Mouse (Mus musculus) liver, embryonic 15.5 days (tissue): ENCODE data around the gene Cfap99. TPM values are rescaled to one million over a fixed set of nuclear protein-coding genes. Genes with fewer than 3 reads are reported as not detected.

Source experiments
- ATAC-seq: fragments of 200-750 bp; cut with Nextera tagmentation; 2 replicates; pipeline ENCODE4 v1.8.0; 2017; ENCODE audit warnings: moderate number of reproducible peaks, mild to moderate bottlenecking, moderate library complexity; ENCODE audit not compliant: insufficient read depth
- H3K27ac ChIP-seq: fragments of 300-500 bp; sonication (generic); replicated peaks from 2 replicates; pipeline ENCODE4 v1.5.1; 2015; ENCODE audit warnings: mild to moderate bottlenecking, inconsistent platforms
- H3K27me3 ChIP-seq: fragments of 300-500 bp; sonication (generic); 2 replicates; pipeline ENCODE4 v1.6.1; 2015; ENCODE audit warnings: mild to moderate bottlenecking, inconsistent platforms
- H3K36me3 ChIP-seq: fragments of 300-500 bp; sonication (generic); replicated peaks from 2 replicates; pipeline ENCODE4 v1.6.1; 2015; ENCODE audit warnings: moderate library complexity, mild to moderate bottlenecking, inconsistent platforms
- H3K4me1 ChIP-seq: fragments of 300-500 bp; sonication (generic); replicated peaks from 2 replicates; pipeline ENCODE4 v1.6.1; 2015; ENCODE audit warnings: inconsistent platforms
- H3K4me2 ChIP-seq: fragments of 300-500 bp; sonication (generic); 2 replicates; pipeline ENCODE4 v1.6.1; 2015; ENCODE audit warnings: moderate library complexity, mild to moderate bottlenecking, inconsistent platforms
- H3K4me3 ChIP-seq: fragments of 300-500 bp; sonication (generic); replicated peaks from 2 replicates; pipeline ENCODE4 v1.5.1; 2015; ENCODE audit warnings: mild to moderate bottlenecking, inconsistent platforms
- H3K9ac ChIP-seq: fragments of 300-500 bp; sonication (generic); 2 replicates; pipeline ENCODE4 v1.6.1; 2015; ENCODE audit warnings: moderate library complexity, mild to moderate bottlenecking, inconsistent platforms
- H3K9me3 ChIP-seq: fragments of 300-500 bp; sonication (generic); replicated peaks from 2 replicates; pipeline ENCODE4 v1.6.1; 2016; ENCODE audit warnings: inconsistent platforms
- WGBS: fragments of 180-500 bp; shearing (Covaris S2); methylation state at CpG from one replicate; pipeline ENCODE4 v1.1.7; 2015; ENCODE audit warnings: mixed read lengths; ENCODE audit not compliant: insufficient replicate concordance; 5-methylcytosine and 5-hydroxymethylcytosine counted together
- polyA plus RNA-seq: library from polyadenylated mRNA; unstranded; fragments of >200 nt; fragmentation: Nextera tagmentation; extraction: Ambion mirVana; gene quantifications from 2 replicates; pipeline ENCODE4 v1.2.1, GENCODE M21; 2015

Cfap99 gene
- polyA plus RNA-seq, 1 experiment from 2014 or later, result not detected

DNA sequence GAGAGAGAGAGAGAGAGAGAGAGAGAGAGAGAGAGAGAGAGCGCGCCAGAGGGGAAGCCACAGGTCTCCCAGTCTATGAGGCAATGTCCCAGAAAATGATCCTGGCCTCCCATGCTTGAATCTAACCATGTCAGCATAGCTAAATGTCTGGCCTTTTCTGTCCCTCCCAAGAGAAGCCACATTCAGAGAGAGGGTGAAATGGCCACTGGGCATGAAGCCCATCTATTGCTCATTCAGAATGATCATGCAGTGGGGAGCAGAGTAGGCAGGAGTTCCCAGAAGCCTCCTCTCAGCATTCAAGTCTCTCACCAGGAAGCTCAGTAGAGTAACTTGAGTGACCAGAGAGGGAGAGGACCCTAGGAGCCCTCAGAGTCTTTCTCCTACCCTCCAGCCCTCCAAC is 6.7 kb downstream of the Cfap99 start:
- Histone ChIP-seq H3K27ac (no peak overlapping the region), H3K27me3 (peaks cover 31% of the 10 kb centered on the region), H3K36me3 (no peaks in the 10 kb centered on the region), H3K9me3 (no peaks in the 10 kb centered on the region), H3K4me2 (no peak overlapping the region), H3K9ac (no peak overlapping the region), H3K4me3 (no peak overlapping the region), H3K4me1 (no peaks in the 10 kb centered on the region)
- WGBS, result 78% methylated on average over 2 of the region's 2 CpGs
- ATAC-seq, result no peak

DNA sequence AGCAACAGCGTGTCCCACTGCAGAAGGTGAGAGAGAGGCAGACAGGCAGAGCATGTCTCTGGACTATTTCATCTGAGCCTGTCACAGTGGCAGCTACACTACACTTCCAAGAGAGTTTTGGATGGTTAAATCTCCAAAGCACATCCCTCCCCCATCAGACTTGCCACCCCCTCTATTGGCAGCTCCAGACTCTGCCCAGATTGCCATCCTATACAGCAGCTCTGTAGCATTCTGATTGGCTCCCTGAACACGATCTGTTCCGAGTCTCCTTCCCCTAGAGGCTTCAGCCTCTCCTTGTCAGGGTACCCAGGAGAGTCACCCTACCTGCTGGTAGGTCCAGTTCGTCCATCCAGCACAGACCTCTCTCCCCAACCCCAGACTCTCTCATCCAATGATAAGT is 9.7 kb downstream of the Cfap99 start:
- Histone ChIP-seq H3K9me3 (no peaks in the 10 kb centered on the region), H3K9ac (no peak overlapping the region), H3K36me3 (no peaks in the 10 kb centered on the region), H3K27me3 (peaks cover 14% of the 10 kb centered on the region; the same call in 1 of the 2 replicates), H3K4me1 (no peaks in the 10 kb centered on the region), H3K27ac (no peak overlapping the region), H3K4me2 (no peak overlapping the region), H3K4me3 (no peak overlapping the region)
- ATAC-seq, result no peak
- WGBS, result 41% methylated on average over 4 of the region's 4 CpGs

GRCm38 (mm10) chr5:34298937-34299535 is 10.6 kb downstream of the Cfap99 start:
- no peak overlapping the region for H3K4me3 ChIP-seq
- WGBS, result 60% methylated on average over 10 of the region's 10 CpGs
- H3K36me3 ChIP-seq, result no peaks in the 10 kb centered on the region
- H3K9me3 ChIP-seq, result no peaks in the 10 kb centered on the region
- H3K4me2 ChIP-seq, result no peak overlapping the region
- no peak overlapping the region for H3K9ac ChIP-seq
- peaks cover 14% of the 10 kb centered on the region; the same call in 1 of the 2 replicates for H3K27me3 ChIP-seq
- ATAC-seq, result no peak
- no peaks in the 10 kb centered on the region for H3K4me1 ChIP-seq
- no peak overlapping the region for H3K27ac ChIP-seq

GRCm38 (mm10) chr5:34302377-34302776 is 14.0 kb downstream of the Cfap99 start:
- Histone ChIP-seq H3K9ac (no peak overlapping the region), H3K4me2 (no peak overlapping the region), H3K27ac (no peak overlapping the region), H3K9me3 (no peaks in the 10 kb centered on the region), H3K36me3 (no peaks in the 10 kb centered on the region), H3K4me3 (no peak overlapping the region), H3K27me3 (peaks cover 14% of the 10 kb centered on the region; the same call in 1 of the 2 replicates), H3K4me1 (no peaks in the 10 kb centered on the region)
- no peak for ATAC-seq
- WGBS, result 61% methylated on average over 7 of the region's 7 CpGs

DNA sequence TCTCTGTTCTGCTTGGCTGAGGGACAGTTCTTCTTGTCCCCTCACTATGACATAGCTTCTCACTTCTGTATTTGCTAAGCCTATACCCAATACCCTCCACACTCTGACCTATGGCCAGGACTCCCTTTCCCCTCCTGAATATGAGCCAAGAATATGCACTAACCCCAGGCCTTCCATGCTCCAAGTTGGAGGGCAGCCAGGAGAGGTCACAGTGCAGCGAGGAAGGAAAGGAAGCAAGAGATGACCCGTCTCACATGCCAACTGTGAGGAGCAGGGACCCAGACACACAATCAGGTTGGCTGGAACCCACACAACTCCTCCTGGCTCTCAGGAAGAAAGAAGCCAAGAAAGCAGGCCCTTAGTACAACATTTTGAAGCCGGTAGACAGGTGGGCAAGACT is 20.6 kb downstream of the Cfap99 start:
- Histone ChIP-seq H3K36me3 (no peaks in the 10 kb centered on the region), H3K4me1 (no peaks in the 10 kb centered on the region), H3K27me3 (no peaks in the 10 kb centered on the region), H3K9ac (no peak overlapping the region), H3K27ac (no peak overlapping the region), H3K4me2 (no peak overlapping the region), H3K4me3 (no peak overlapping the region), H3K9me3 (no peaks in the 10 kb centered on the region)
- ATAC-seq, result no peak
- WGBS, result 50% methylated on average over 3 of the region's 3 CpGs

DNA sequence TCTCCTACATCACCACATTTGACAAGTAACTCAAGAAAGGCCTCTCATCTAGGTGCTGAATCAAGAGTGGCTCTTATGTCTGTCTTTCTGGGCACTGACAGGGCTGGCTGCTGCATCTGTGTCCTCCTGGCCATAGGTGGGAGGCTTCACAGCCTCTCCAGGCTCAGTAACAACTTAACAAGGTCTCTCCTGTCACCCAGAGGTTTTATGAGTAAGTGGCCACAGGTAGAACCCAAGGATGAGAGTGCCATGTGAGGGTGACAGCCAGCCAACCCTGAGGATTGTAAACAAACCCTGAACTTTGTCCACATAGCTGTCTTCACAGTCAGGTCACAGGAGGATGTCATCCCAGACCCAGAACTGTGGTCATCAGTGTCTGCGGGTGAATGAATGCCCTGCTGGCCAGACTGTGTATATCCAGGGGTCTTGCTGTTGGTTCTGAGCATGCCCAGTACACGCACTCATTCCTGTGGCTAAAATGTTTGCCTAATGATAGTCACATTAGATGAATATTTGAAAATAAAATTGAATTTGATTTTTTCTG is 31.2 kb downstream of the Cfap99 start:
- WGBS, result 47% methylated on average over 2 of the region's 2 CpGs
- Histone ChIP-seq H3K9ac (no peak overlapping the region), H3K4me3 (no peak overlapping the region), H3K4me2 (no peak overlapping the region), H3K27me3 (no peaks in the 10 kb centered on the region), H3K4me1 (no peaks in the 10 kb centered on the region), H3K27ac (no peak overlapping the region), H3K36me3 (no peaks in the 10 kb centered on the region), H3K9me3 (no peaks in the 10 kb centered on the region)
- ATAC-seq, result no peak

GRCm38 (mm10) chr5:34321236-34321635 is 32.8 kb downstream of the Cfap99 start:
- Histone ChIP-seq H3K27ac (no peak overlapping the region), H3K27me3 (peaks cover 3% of the 10 kb centered on the region; the same call in 1 of the 2 replicates), H3K4me1 (peaks cover 3% of the 10 kb centered on the region; the same call in 1 of the 2 replicates), H3K4me2 (no peak overlapping the region), H3K9me3 (no peaks in the 10 kb centered on the region), H3K36me3 (no peaks in the 10 kb centered on the region), H3K4me3 (no peak overlapping the region), H3K9ac (no peak overlapping the region)
- WGBS, result 69% methylated on average over 4 of the region's 4 CpGs
- ATAC-seq, result no peak

GRCm38 (mm10) chr5:34325286-34325685 is 36.9 kb downstream of the Cfap99 start:
- Histone ChIP-seq H3K36me3 (no peaks in the 10 kb centered on the region), H3K27ac (no peak overlapping the region), H3K9me3 (no peaks in the 10 kb centered on the region), H3K4me1 (peaks cover 3% of the 10 kb centered on the region; the same call in 1 of the 2 replicates), H3K27me3 (peaks cover 20% of the 10 kb centered on the region), H3K9ac (no peak overlapping the region), H3K4me3 (no peak overlapping the region), H3K4me2 (no peak overlapping the region)
- no peak for ATAC-seq

- whole genome bisulfite sequencing, result 21% methylated on average over 4 of the region's 4 CpGs
- peaks cover 3% of the 10 kb centered on the region; the same call in 1 of the 2 replicates for H3K4me1 ChIP-seq
- no peaks in the 10 kb centered on the region for H3K9me3 ChIP-seq
- no peak overlapping the region for H3K4me2 ChIP-seq
- H3K36me3 ChIP-seq, result no peaks in the 10 kb centered on the region
- ATAC-seq, result no peak
- H3K9ac ChIP-seq, result no peak overlapping the region
- H3K4me3 ChIP-seq, result no peak overlapping the region
- H3K27ac ChIP-seq, result no peak overlapping the region
- peaks cover 20% of the 10 kb centered on the region for H3K27me3 ChIP-seq
Observed at GRCm38 (mm10) chr5:34326249-34326691, 37.9 kb downstream of the Cfap99 start.

DNA sequence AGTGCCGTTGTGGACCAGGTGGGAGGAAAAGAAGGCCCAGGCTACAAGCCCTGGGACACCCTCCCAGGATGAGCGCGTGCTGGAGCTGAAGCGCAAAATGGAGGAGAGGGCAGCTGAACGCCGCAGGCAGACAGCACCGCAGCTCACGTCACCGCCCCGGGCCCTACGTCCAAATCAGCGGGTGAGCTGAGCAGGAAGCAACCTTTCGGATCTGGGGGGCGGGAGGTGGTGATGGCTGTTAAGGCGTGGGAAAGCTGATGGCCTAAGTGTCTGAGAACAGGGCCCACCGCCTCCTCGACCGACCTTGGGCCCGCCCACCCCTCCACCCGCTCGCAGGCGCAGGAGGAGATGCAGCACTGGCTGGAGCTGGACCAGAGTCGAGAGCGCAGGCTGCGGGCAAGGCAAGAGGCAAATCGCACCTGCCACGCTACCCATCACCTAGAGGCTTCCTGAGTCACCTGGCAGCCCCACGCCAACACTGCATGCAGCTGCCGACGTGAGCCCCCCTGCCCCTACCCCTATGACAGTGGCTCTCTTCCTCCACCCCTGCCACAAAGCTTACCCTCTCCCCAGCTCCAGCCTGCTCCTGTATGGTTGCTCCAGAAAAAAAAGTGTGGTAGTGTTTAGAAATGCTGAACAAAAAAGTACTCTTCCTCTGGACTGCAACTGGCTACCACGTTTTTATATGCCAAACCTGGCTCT is 38.6 kb downstream of the Cfap99 start:
- ATAC-seq, result no peak
- Histone ChIP-seq H3K36me3 (no peaks in the 10 kb centered on the region), H3K9me3 (no peaks in the 10 kb centered on the region), H3K4me1 (peaks cover 3% of the 10 kb centered on the region; the same call in 1 of the 2 replicates), H3K4me2 (peak overlapping the region; percentile 50), H3K27ac (no peak overlapping the region), H3K9ac (no peak overlapping the region), H3K4me3 (peak overlapping the region; percentile 16; the same call in 1 of the 2 replicates), H3K27me3 (peaks cover 20% of the 10 kb centered on the region)
- WGBS, result 32% methylated on average over 31 of the region's 31 CpGs

DNA sequence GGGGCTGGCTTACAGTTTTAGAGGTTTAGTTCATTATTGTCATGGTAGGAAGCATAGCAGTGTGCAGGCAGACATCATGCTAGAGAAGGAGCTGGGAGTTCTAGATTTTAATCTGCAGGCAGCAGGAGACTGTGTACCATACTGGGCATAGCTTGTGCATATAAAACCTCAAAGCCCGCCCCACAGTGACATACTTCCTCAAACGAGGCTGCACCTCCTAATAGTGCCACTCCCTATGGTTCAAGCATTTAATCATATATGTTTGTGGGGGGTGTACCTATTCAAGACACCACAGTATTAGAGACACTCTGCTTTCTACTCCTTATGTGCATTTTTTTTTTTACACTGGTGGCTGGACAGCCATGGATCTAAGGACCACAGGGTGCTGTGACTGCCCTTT is 41.7 kb downstream of the Cfap99 start:
- Histone ChIP-seq H3K27me3 (peaks cover 20% of the 10 kb centered on the region), H3K36me3 (no peaks in the 10 kb centered on the region), H3K4me1 (peaks cover 4% of the 10 kb centered on the region), H3K4me2 (no peak overlapping the region), H3K27ac (no peak overlapping the region), H3K9me3 (no peaks in the 10 kb centered on the region), H3K4me3 (no peak overlapping the region), H3K9ac (no peak overlapping the region)
- 79% methylated on average over 2 of the region's 2 CpGs for WGBS
- no peak for ATAC-seq
